Mouse (Mus musculus): ENCODE measurements around the gene Mfsd4b2. TPM values are rescaled to one million over a fixed set of nuclear protein-coding genes. Genes with fewer than 3 reads are reported as not detected.

Gene Mfsd4b2
- under 1 TPM in 1 of 2 experiments, not detected in 1; 0.24 TPM for total RNA-seq (2023)

GRCm38 (mm10) chr10:39926616-39927139 is at the start of gene Mfsd4b2:
Gene Mfsd4b2, minus strand, starts transcription at chr10:39926923.

GRCm38 (mm10) chr10:39959761-39960440 is 33.2 kb upstream of the Mfsd4b2 start, which contains the start of gene Mfsd4b3:
Gene Mfsd4b3, minus strand, starts transcription at chr10:39960153.

GRCm38 (mm10) chr10:39898874-39899371 is 27.8 kb downstream of the Mfsd4b2 start, which contains the start of gene Mfsd4b4:
Gene Mfsd4b4, minus strand, starts transcription at chr10:39899238.

Other genes with a start within 250 kb of the Mfsd4b2 start
- gene Rev3l, start 194.8 kb downstream of the Mfsd4b2 start, total RNA-seq (2023), result 10 to 100 TPM; 72.3 to 82.8 TPM
- gene Mfsd4b4, start 27.7 kb downstream of the Mfsd4b2 start, total RNA-seq (2023), result 1 to 10 TPM; 4.8 to 5.1 TPM
- gene Mfsd4b3, start 33.2 kb upstream of the Mfsd4b2 start, total RNA-seq (2023), result under 1 TPM in 1 of 2 experiments, not detected in 1; 0.33 TPM
- under 1 TPM in 1 of 2 experiments, not detected in 1; 0.79 TPM for gene Mfsd4b5, start 59.7 kb upstream of the Mfsd4b2 start, total RNA-seq (2023)
- not detected for gene Mfsd4b1, start 98.3 kb upstream of the Mfsd4b2 start, total RNA-seq (2023)
- 10 to 100 TPM in 1 of 2 experiments, 1 to 10 TPM in 1; 9.7 to 10.8 TPM for gene Slc16a10, start 215.3 kb upstream of the Mfsd4b2 start, total RNA-seq (2023)

All from T-cell, adult 66 days (primary cell).